Mouse (Mus musculus) adrenal gland, adult 18-20 months (tissue): ENCODE measurements around the gene Arg1. TPM values are rescaled to one million over a fixed set of nuclear protein-coding genes. Genes with fewer than 3 reads are reported as not detected.

Experiments
- DNase-seq, 2 experiments: peaks; one replicate each; pipeline ENCODE4 v3.0.0; 2021 to 2022; ENCODE audit warnings: low spot score in 2 of 2
- microRNA-seq, 2 experiments: library from miRNA; unstranded; fragments of <30 nt; microRNA quantifications; one replicate each; pipeline ENCODE4 v1.2.0; 2021; ENCODE audit warnings: borderline number of aligned reads in 2 of 2
- total RNA-seq, 2 experiments: library from RNA; stranded (reverse); gene quantifications; 1 replicate in 1 of 2; 2 replicates in 1 of 2; pipeline ENCODE4 v1.2.3; 2021

Gene Arg1
- total RNA-seq, 2 experiments from 2014 or later, result 0.19 to 0.27 TPM

DNA sequence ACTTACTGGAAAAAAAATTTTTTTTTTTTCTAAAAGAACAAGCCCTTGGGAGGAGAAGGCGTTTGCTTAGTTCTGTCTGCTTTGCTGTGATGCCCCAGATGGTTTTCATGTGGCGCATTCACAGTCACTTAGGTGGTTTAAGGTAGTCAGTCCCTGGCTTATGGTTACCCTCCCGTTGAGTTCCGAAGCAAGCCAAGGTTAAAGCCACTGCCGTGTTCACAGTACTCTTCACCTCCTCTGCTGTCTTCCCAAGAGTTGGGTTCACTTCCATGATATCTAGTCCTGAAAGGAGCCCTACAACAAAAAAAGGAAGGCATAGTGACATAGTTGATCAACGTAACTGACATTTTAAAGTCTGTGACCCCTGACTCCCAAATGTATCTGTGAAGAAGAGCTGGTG, 11.8 kb downstream of the Arg1 start:
- DNase-seq, result no peak

DNA sequence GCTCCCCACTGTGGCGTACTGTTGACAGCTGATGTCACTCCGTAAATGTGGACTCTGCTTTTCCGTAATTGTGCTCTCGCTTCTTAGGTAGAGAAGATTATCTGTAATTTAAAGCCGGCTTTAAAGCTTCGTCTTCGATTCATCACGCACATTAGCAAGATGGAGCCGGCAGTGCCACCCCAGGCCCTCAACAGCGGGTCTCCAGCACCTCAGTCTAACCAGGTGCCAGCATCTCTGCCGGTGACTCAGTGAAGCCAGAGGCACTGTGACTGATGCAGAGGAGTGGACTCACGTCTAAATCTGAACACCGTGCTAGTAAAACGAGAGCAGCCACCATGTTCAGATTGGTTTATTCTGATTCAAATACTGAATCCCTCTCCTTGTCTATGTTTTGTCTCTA, 14.7 kb downstream of the Arg1 start:
- no peak for DNase-seq

DNA sequence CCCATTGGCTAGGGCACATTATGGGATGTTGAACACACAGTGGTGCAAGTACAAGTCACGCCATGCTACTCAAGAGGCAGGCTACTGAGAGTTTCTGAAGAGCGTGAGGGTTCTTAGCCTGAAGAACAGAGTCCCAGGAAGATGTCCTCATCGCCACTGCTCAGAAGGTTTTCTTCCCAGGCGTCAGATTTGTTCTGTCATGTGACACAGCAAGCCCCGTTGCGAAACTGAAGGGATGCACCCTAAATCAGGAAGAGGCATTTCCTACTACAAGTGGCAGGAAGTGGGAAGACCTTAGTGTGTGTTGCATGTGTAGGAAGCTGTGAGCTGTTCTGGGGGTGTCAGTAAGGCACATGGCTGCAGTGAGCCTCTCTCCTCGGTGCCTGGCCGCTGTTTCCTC, 16.1 kb downstream of the Arg1 start:
- DNase-seq, result no peak

DNA sequence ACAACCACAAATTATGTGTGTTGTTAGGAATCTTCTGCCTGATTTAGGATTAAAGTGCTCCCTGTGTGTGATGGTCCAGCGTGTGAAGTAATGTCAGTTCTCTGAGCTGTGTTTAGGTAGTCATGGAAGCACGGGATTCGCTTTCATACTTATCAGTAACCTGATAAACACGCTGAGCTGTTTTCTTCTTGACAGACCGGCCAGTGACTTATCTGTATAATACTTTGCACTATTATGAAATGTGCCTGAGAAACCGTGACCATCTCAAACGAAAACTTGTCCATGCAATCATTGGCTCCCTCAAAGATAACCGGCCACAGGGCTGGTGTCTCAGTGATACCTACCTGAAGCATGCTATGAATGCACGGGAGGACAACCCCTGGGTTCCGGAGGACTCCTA, 21.7 kb downstream of the Arg1 start:
- DNase-seq, result no peak

DNA sequence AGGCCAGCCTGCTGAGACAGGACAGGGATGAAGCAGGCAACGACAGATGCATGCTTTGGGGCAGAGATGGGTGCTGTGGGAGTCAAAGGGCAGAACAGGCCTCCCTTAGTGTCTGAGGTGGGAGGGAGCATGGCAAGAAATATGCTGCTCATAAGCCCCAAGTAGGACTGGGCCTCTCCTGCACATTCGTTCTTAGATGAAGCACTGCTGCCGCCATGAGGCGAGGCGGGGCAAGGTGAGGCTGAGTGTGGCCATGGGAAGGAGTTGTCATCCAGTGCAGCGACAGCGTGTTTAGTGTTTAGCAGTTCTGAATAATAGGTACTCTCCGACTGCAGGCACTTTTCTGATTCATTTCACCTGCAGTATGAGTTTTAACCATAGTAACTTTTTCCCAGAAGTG, 31.4 kb downstream of the Arg1 start:
- DNase-seq, result no peak

DNA sequence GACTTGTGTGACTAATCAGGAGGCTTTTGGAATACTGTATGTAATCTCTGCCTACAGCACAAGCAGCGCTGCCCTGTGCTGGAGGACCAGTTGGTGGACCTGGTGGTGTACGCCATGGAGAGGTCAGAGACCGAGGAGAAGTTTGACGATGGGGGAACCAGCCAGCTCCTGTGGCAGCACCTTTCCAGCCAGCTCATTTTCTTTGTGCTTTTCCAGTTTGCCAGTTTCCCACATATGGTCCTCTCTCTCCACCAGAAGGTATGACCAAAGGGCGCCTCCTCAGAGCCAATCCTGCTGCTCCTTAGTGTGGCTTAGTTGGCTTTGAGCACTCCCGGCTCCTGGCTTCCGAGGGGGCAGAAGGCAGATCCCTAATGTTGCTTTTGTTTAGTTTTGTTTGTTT, 38.9 kb downstream of the Arg1 start:
- no peak for DNase-seq

DNA sequence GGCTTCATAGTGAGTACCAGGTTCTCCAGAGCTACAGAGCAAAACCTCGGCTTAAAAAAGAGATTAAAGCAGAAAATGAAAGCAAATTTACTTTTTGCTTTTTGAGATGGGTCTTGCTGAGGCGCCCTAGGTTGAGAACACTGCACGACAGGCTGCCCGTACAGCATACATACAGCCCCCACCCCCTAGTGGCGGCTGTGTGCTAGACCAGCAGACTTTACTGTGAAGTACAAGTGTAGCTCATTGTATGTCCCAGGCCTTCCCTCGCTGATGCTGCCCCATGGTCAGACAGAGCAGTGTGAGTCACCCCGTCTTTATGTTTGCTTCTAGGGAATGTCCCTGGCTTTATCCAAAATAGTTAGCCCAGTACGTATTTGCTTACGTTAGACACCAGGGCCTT, 41.3 kb downstream of the Arg1 start:
- DNase-seq, result no peak

DNA sequence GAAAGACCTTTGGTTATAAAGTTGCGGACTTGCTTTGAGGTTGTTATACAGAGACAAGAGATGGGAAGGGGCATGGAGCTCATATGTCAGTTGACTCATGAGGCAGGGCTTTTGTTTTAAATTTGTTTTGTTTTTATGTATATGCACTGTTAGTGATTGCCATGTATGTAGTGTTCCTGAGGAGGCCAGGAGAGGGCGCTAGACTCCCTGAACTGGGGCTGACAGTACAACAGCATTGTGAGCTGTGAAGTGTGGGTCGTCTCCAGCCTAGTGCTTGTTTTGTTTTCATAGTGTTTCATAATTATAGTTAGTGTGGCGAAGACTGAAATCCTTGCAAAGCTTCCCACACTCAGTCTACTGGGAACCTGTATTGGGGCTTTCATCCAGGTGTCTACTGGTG, 53.7 kb downstream of the Arg1 start:
- no peak for DNase-seq

DNA sequence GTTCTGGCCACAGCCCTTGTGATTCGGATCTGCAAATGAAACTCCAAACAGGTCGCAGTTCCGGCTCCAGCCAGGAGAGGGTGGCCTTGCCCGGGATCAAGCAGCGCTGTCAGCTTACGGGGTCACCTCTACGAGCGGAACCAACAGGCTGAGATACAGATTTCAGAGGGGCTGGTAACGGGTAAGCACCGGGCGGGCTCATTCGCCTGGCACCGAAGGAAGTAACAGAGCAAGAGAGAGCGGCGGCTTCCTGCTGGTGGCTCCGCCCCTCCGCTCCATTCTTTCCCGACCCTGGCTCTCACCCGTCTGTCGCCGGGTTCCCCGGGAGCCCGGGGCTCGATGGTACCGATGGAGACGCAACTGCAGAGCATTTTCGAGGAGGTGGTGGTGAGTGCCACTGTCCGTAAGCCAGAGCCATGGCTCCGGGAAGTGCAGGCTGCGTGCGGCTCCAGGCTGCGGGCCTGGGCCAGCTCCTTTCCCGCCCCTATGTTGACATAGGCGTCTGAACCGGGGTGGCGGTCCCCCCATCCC, 57.5 kb downstream of the Arg1 start, which contains the start of gene Med23:
Gene Med23 (plus strand): TSS at position 227 of the 531 bp plus-strand sequence.
- DNase-seq, result peak; percentile 96 to 98

Small RNA genes within 50 kb of the gene (microRNA-seq; reads per million reads assigned to microRNA genes)
- 0 reads per million in 2 experiments for gene Mir6905

Other genes starting within 250 kb of the Arg1 start
- gene Enpp1, start 215.3 kb downstream of the Arg1 start, total RNA-seq, result 1 to 10 TPM; 2.4 to 2.6 TPM
- gene Enpp3, start 84.7 kb downstream of the Arg1 start, total RNA-seq, result 1 to 10 TPM in 1 of 2 experiments, under 1 TPM in 1; 0.96 to 2.5 TPM
- gene Med23, start 57.5 kb downstream of the Arg1 start, total RNA-seq, result 10 to 100 TPM; 17.3 to 23.4 TPM